Mouse (Mus musculus) left cerebral cortex, adult 11 months (tissue): ENCODE results near the gene Dppa3.

Source experiments
- DNase-seq: peaks from one replicate; pipeline ENCODE4 v3.0.0; 2022; ENCODE audit warnings: low spot score

Dppa3 gene

GRCm38 (mm10) chr6:122667715-122668114, 41.5 kb downstream of the Dppa3 start:
- DNase-seq, result no peak

- DNase-seq, result no peak
Measured at GRCm38 (mm10) chr6:122668823-122669222, 42.6 kb downstream of the Dppa3 start.

GRCm38 (mm10) chr6:122669406-122670200, 43.4 kb downstream of the Dppa3 start:
- DNase-seq, result peak; percentile 97

- DNase-seq, result no peak
Measured at GRCm38 (mm10) chr6:122670201-122670551, 44.0 kb downstream of the Dppa3 start.

GRCm38 (mm10) chr6:122670841-122671240, 44.6 kb downstream of the Dppa3 start:
- no peak for DNase-seq

- DNase-seq, result no peak
Measured at GRCm38 (mm10) chr6:122672746-122673145, 46.5 kb downstream of the Dppa3 start.
